Mouse (Mus musculus) forelimb bud, embryonic 11.5 days (tissue): ENCODE results near the gene Arhgap31.
"Not testable (repeated sequence)": the region's sequence is repeated elsewhere in the genome, so short reads cannot be mapped to it uniquely, and the experiment has no call there.

ENCODE experiments used
- DNase-seq: peaks from one replicate; pipeline ENCODE4 v3.0.0-alpha.2; 2012; ENCODE audit warnings: low read depth, low spot score

Arhgap31 gene

GRCm38 (mm10) chr16:38688531-38689264, 24.4 kb downstream of the Arhgap31 start:
- DNase-seq, result no peak

- no peak for DNase-seq
Measured at GRCm38 (mm10) chr16:38687673-38688072, 25.4 kb downstream of the Arhgap31 start.

- DNase-seq, result no peak
Measured at GRCm38 (mm10) chr16:38683094-38683493, 30.0 kb downstream of the Arhgap31 start.

DNA sequence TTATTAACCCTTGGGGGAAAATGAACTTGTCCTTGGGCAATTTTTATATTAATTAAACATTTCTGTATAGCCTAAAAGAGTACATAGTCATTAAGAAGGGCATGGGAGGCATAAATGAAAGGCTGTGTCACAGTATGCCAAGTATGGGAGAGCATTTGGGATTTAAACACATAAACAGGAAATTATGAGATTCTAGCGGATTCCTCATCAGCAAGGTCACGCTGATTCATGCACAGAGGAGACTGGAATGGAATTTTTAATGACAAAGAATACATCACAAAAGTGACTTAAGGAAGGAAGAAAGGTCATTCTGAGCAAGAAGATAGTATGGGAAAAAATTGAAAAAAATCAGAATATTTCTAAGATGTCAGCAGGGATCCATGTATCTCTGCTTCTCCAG, 31.8 kb downstream of the Arhgap31 start:
- DNase-seq, result no peak

DNA sequence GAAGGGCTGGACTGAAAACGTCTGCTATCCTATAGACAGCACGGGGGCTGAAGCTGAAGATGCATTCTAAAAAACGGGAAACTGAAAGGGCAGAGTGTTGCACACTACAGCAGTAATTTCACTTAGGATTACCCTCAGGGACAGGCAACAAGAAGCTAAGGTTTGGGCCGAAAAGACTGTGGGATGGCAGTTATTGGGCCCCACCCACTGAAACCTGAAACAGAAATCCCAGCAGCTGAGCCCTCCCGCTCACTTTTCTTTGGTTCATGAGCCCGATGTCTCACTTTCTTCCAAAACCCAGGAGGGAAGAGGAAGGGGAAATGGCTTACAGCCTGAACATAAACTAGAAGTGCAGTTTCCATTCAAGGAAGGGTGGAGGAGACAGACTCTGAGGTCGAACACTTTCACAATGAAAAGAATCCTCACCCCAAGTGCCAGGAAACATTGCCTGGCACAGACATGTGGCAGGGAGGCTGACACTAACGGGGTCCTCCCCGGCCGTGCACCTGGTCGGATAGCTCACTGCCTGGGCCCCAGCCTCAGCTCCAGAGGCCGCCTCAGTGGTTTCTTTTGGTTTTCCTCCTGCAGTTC, 33.5 kb downstream of the Arhgap31 start:
- DNase-seq, result no peak

DNA sequence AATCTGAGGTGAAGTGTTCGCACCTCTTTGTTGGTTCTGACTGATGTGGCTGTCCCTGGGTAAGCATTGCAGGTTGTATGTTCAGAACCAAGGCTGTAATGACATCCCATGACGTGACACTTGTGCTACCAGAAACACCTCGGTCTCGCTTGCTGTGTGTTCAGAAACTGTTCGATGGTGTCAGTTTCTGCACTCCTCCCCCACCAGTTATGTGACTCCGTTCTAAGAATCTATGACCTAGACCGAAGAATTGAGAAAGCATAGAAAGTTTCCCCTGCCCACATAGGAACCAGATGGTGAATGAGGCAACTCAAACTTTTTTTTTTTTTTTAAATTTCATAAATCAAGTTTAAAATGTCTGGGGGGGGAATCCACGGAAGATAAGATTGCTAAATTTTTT, 34.2 kb downstream of the Arhgap31 start:
- DNase-seq, result no peak

DNA sequence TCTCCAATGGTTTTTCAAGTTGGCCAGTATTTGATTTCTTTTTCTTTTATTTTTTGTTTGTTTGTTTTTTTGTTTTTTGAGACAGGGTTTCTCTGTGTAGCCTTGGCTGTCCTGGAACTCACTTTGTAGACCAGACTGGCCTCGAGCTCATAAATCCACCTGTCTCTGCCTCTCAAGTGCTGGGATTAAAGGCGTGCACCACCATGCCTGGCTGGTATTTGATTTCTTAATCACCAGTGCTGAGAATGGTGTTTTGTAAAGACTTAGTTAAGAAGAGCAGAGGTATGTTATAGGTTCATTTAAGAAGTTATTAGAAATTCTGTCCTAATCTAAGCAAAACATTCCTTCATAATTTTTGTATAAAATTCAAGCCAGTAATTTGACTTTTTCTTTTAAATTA, 35.1 kb downstream of the Arhgap31 start:
- DNase-seq, result not testable (repeated sequence)

DNA sequence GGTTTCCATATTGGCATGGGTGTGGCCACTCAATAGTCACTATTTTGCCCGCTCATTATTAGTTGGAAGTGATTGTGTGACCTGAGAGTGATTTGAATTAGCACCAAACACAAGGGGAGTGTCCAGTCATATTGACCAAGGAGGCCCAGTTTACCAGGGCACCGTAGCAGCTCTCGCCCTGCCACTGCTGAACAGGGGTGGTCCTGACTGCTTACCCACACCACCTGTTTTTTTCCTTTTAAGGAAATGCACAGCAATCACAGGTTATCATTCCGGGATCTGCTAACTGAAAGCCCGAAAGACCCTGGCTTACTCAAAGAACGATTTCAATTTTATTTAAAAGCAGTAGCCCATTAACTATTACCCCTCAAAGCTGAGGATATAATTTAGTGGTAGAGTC, 35.9 kb downstream of the Arhgap31 start:
- DNase-seq, result no peak

DNA sequence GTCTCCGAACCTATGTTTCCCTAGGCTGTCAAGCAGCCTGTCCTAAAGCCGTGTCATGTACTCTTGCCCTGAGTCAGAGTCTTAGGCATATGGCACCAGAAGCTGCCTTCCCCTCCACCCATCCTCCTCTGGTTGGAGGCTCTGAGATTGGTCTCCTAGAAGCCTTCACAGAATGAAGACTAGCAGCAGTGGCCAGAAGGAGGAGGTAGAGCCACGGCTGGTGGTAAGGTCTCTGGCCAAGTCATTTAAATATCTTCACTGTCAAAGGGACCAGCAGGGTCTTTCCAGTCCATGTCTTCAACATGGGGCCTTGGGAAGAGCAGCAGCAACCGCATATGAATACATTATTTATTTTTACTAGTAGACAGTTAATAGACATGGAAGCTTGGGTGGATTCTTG, 36.4 kb downstream of the Arhgap31 start:
- no peak for DNase-seq

GRCm38 (mm10) chr16:38675600-38676335, 37.3 kb downstream of the Arhgap31 start:
- no peak for DNase-seq

- no peak for DNase-seq
Measured at GRCm38 (mm10) chr16:38674891-38675290, 38.2 kb downstream of the Arhgap31 start.

GRCm38 (mm10) chr16:38673511-38673910, 39.6 kb downstream of the Arhgap31 start:
- no peak for DNase-seq

DNA sequence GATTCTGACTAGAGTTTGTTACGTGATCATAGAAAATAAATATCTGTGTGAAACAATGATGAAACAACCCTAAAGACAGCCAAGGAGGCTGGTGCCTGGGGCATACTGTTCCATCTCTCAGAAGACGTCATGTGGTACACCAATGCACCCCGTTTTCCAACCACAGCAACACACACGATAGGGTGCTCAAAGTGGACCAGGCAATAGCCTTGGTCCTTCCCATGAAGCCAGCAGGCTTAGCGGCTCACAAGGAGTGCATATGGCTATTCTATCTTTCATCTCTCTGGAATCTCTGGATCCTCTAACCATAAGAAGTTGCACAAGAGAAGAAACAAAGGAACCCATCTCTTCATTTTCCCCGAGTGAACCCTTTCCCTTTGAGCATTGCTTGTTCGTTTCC, 40.1 kb downstream of the Arhgap31 start:
- no peak for DNase-seq

GRCm38 (mm10) chr16:38672370-38672769, 40.7 kb downstream of the Arhgap31 start:
- DNase-seq, result no peak

DNA sequence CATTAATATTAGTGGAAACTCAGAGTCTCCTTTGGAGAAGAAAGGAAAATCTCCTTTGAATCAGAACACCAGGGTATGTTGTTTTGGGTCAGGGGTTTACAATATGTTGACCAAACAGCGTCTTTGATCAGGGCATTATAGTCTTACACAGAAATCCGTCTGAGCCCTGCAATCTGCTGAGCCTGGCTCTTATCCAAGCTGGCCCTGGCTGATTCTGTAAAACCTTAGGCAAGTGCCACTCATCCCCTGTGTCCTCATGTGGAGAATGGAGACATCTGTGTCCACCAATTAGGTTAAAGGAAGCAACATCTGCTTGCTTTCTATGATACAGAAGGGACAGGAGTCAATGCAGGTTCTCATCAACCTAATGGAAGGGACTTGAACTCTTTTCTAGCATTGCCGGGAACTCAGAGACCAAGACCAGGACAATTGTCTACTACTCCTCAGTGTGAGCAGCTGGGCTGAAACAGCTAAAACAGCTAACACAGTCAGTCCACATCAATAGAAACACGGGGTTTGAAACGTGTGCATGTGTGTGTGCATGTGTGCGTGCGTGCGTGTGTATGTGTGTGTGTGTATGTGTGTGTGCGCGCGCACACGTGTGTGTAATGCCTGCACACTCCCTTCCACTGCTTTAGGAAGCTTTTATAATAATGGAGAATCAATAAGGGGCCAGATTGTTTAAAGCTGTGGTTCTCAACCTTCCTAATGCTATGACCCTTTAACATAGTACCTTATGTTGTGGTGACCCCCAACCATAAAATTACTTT, 42.3 kb downstream of the Arhgap31 start:
- DNase-seq, result no peak

- DNase-seq, result no peak
Measured at GRCm38 (mm10) chr16:38668871-38669675, 44.0 kb downstream of the Arhgap31 start.

DNA sequence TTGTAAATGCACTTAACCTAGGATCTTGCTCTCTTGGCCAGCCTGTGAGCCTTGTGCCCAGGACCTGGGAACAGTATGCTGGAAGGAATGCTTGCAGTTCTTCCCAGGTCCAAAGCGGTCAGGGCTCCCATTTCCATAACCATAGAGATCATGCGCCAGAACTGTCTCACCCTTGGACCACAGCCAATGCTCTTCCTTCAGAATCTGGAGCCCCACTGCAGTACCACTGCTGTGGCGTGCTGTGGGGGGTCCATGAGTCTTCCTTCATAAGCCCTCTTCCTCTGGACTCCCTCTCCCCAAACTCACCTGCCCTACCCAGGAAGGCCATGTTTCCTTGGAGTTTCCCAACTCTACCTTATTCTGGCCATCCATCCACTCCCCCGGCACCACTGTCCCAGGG, 46.6 kb downstream of the Arhgap31 start:
- DNase-seq, result no peak

GRCm38 (mm10) chr16:38666016-38666415, 47.1 kb downstream of the Arhgap31 start:
- no peak for DNase-seq

DNA sequence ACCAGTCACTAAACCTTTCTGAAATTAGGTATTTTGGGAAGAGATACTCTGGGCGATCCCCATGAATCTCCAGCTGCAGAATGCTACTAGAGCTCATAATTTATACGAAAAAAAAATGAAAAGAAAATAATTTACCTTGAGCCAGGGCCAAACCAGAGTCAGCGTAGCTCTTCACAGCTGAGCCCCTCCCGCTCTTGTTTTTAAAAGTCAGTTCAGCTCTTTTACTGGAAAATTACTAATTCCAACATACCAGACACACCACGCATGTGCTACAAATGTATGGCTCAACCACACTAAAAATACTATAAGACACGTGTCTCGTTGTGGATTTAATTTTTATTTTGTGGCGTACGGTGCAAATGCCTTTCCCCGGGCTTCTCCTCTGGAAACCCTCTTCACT, 50.5 kb downstream of the Arhgap31 start:
- no peak for DNase-seq

- DNase-seq, result no peak
Measured at GRCm38 (mm10) chr16:38654308-38654707, 58.8 kb downstream of the Arhgap31 start.

- DNase-seq, result no peak
Measured at GRCm38 (mm10) chr16:38653390-38653871, 59.6 kb downstream of the Arhgap31 start.
